ENCODE assay signal across 9 mouse cellular contexts in genomic region chr17:46874133-46874532, GRCm38 (mm10). TPM values are rescaled to one million over a fixed set of nuclear protein-coding genes. Genes with fewer than 3 reads are reported as not detected.
DNase-seq lines count a peak whose midpoint lies in the region; ATAC-seq and TF ChIP-seq lines count a peak whose summit lies in the region.
"Had no signal": no experiment of that assay in that cellular context is flagged by ENCODE, and none has a peak within 500 bp of the region (broad histone marks: within the 10 kb centered on the region; RNA-seq: fewer than 3 reads in every experiment).

No protein-coding gene starts in this region.

- peaks cover 23% of the 10 kb centered on the region; the same call in 1 of the 2 replicates for H3K79me2 ChIP-seq in liver, adult 2 months (ENCODE audit: control insufficient read depth, insufficient read depth, low read length)

- ATAC-seq in liver, embryonic 12.5 days: no peak
- no peak for ATAC-seq in hindbrain, embryonic 16.5 days

- H3K4me2 ChIP-seq in liver, embryonic 12.5 days: no peak overlapping the region
- no peak overlapping the region for H3K4me2 ChIP-seq in hindbrain, embryonic 16.5 days (ENCODE audit: low read length)

- no peak for TF ChIP-seq CTCF in liver, adult 2 months (IDR thresholded peaks at IDR 0.05; ENCODE audit: low read depth, low read length)

- no peak overlapping the region for H3K9ac ChIP-seq in liver, adult 2 months (ENCODE audit: low read depth, low read length)
- H3K9ac ChIP-seq in liver, embryonic 12.5 days: no peak overlapping the region
- H3K9ac ChIP-seq in hindbrain, embryonic 16.5 days (ENCODE audit: low read depth, low read length): no peak overlapping the region

- H3K4me1 ChIP-seq in liver, adult 2 months (ENCODE audit: control insufficient read depth, insufficient read depth, low read length): peaks cover 32% of the 10 kb centered on the region
- peaks cover 28% of the 10 kb centered on the region for H3K4me1 ChIP-seq in liver, embryonic 12.5 days
- no peaks in the 10 kb centered on the region for H3K4me1 ChIP-seq in hindbrain, embryonic 16.5 days (ENCODE audit: control insufficient read depth, insufficient read depth, low read depth, low read length)

- no peak overlapping the region for H3K4me3 ChIP-seq in liver, adult 2 months (ENCODE audit: insufficient read depth, low read depth, low read length)
- H3K4me3 ChIP-seq in liver, embryonic 12.5 days: no peak overlapping the region
- H3K4me3 ChIP-seq in hindbrain, embryonic 16.5 days (ENCODE audit: low read length): no peak overlapping the region

- DNase-seq in liver, adult 2 months (ENCODE audit: extremely low read depth, low read depth, low spot score): peak; percentile 31
- DNase-seq in adrenal gland, postnatal 25 days: peak; percentile 39
- DNase-seq in heart, postnatal 14 days: peak; percentile 57 to 58
- peak; percentile 58 for DNase-seq in lung, postnatal 10 days
- no peak for DNase-seq in ovary, postnatal 10 days (ENCODE audit: low spot score)
- DNase-seq in neural tube, embryonic 10.5 days (ENCODE audit: extremely low spot score, low spot score): no peak

- TF ChIP-seq POLR2A in liver, adult 2 months (IDR thresholded peaks at IDR 0.05; ENCODE audit: extremely low read depth, insufficient read depth, low read length): no peak

- peak overlapping the region; percentile 59 for H3K27ac ChIP-seq in liver, adult 2 months (replicated peaks; ENCODE audit: insufficient read depth, low read depth, low read length)
- no peak overlapping the region for H3K27ac ChIP-seq in liver, embryonic 12.5 days
- H3K27ac ChIP-seq in hindbrain, embryonic 16.5 days (ENCODE audit: low read depth, low read length): no peak overlapping the region

- intact Hi-C loops in heart, postnatal 14 days (cut with DNase I): no loop called here

- 47% methylated on average over 10 of the region's 10 CpGs for WGBS in liver, adult 2 months
- WGBS in liver, embryonic 12.5 days (ENCODE audit: insufficient replicate concordance): 38% methylated on average over 10 of the region's 10 CpGs
- 44% methylated on average over 10 of the region's 10 CpGs for WGBS in hindbrain, embryonic 16.5 days

- H3K9me3 ChIP-seq in liver, embryonic 12.5 days (replicated peaks): no peaks in the 10 kb centered on the region
- no peaks in the 10 kb centered on the region for H3K9me3 ChIP-seq in hindbrain, embryonic 16.5 days (ENCODE audit: control insufficient read depth, low read length)

- H3K36me3 ChIP-seq in liver, adult 2 months (ENCODE audit: control insufficient read depth, insufficient read depth, low read length): no peaks in the 10 kb centered on the region
- H3K36me3 ChIP-seq in liver, embryonic 12.5 days: no peaks in the 10 kb centered on the region
- H3K36me3 ChIP-seq in hindbrain, embryonic 16.5 days (ENCODE audit: control insufficient read depth, insufficient read depth, low read length): no peaks in the 10 kb centered on the region

- H3K27me3 ChIP-seq in liver, adult 2 months (ENCODE audit: control insufficient read depth, insufficient read depth, low read length): no peaks in the 10 kb centered on the region
- no peaks in the 10 kb centered on the region for H3K27me3 ChIP-seq in liver, embryonic 12.5 days (replicated peaks)
- no peaks in the 10 kb centered on the region for H3K27me3 ChIP-seq in hindbrain, embryonic 16.5 days (replicated peaks; ENCODE audit: control insufficient read depth, insufficient read depth, low read length)

RNA-seq across cellular contexts. Expression of gene Bicral, which starts 15.9 kb away (rescaled TPM):
- total RNA-seq in liver, adult 2 months (2014; rRNA removed): 7.9 and 13.5 TPM in 2 replicates
- 3.2 and 3.9 TPM in 2 replicates for polyA plus RNA-seq in liver, adult 2 months (2012; rRNA removed)
- polyA plus RNA-seq in liver, embryonic 12.5 days (2016; fragmentation: Nextera tagmentation; extraction: Ambion mirVana): 4.8 and 5.2 TPM in 2 replicates
- 24.6 and 26.0 TPM in 2 replicates for total RNA-seq in adrenal gland, postnatal 25 days (2021)
- 10 to 100 TPM; 13.1 to 15.4 TPM for total RNA-seq in heart, postnatal 14 days (2021)
- polyA plus RNA-seq in hindbrain, embryonic 16.5 days (2015; fragmentation: Nextera tagmentation; extraction: Ambion mirVana): 6.0 and 6.2 TPM in 2 replicates

RNA-seq across cellular contexts. Expression of gene Tbcc, which starts 16.4 kb away (rescaled TPM):
- 8.5 and 10.0 TPM in 2 replicates for total RNA-seq in liver, adult 2 months (2014; rRNA removed)
- polyA plus RNA-seq in liver, adult 2 months (2012; rRNA removed): 16.0 and 17.0 TPM in 2 replicates
- 34.2 and 36.4 TPM in 2 replicates for polyA plus RNA-seq in liver, embryonic 12.5 days (2016; fragmentation: Nextera tagmentation; extraction: Ambion mirVana)
- 19.7 and 24.3 TPM in 2 replicates for total RNA-seq in adrenal gland, postnatal 25 days (2021)
- total RNA-seq in heart, postnatal 14 days (2021): 10 to 100 TPM; 17.6 to 20.0 TPM
- 52.6 and 53.6 TPM in 2 replicates for polyA plus RNA-seq in hindbrain, embryonic 16.5 days (2015; fragmentation: Nextera tagmentation; extraction: Ambion mirVana)

RNA-seq across cellular contexts. Expression of gene Prph2, which starts 36.1 kb away (rescaled TPM):
- total RNA-seq in liver, adult 2 months (2014; rRNA removed): not detected in 2 replicates
- 0.02 TPM in 1 of 2 replicates, not detected in the other for polyA plus RNA-seq in liver, adult 2 months (2012; rRNA removed)
- polyA plus RNA-seq in liver, embryonic 12.5 days (2016; fragmentation: Nextera tagmentation; extraction: Ambion mirVana): not detected in 2 replicates
- not detected in 2 replicates for total RNA-seq in adrenal gland, postnatal 25 days (2021)
- not detected for total RNA-seq in heart, postnatal 14 days (2021)
- not detected in 2 replicates for polyA plus RNA-seq in hindbrain, embryonic 16.5 days (2015; fragmentation: Nextera tagmentation; extraction: Ambion mirVana)
- total RNA-seq: left cerebral cortex, postnatal 36 days had no signal

Comparison
In these comparisons a context has a peak if more than half of its experiments do, and no peak if none do; other contexts are left out.
1. DNase-seq: peak in liver, adult 2 months (single experiment), adrenal gland, postnatal 25 days (single experiment), heart, postnatal 14 days (2 of 2) and lung, postnatal 10 days (single experiment); none in ovary, postnatal 10 days (single experiment) and neural tube, embryonic 10.5 days (single experiment).